Mouse (Mus musculus) embryonic fibroblast, embryonic 13.5 days (primary cell): ENCODE results near the gene Larp1. TPM values are rescaled to one million over a fixed set of nuclear protein-coding genes. Genes with fewer than 3 reads are reported as not detected.
"Not testable (repeated sequence)": the region's sequence is repeated elsewhere in the genome, so short reads cannot be mapped to it uniquely, and the experiment has no call there.

ENCODE experiments used
- H3K27ac ChIP-seq: 2 replicates; pipeline ENCODE4 v1.5.1; 2012; ENCODE audit warnings: low read length, control low read depth, inconsistent platforms; ENCODE audit not compliant: insufficient read depth
- H3K4me1 ChIP-seq: 2 replicates; pipeline ENCODE4 v1.6.1; 2011; ENCODE audit warnings: low read length; ENCODE audit not compliant: control insufficient read depth, insufficient read depth
- H3K4me3 ChIP-seq: 2 replicates; pipeline ENCODE4 v1.5.1; 2011; ENCODE audit warnings: mild to moderate bottlenecking, control low read depth, low read length; ENCODE audit not compliant: insufficient read depth
- CTCF ChIP-seq: IDR thresholded peaks from 2 replicates; pipeline ENCODE4 v1.5.1; 2011; ENCODE audit warnings: mild to moderate bottlenecking, control low read depth, low read length, moderate library complexity, borderline replicate concordance; ENCODE audit not compliant: insufficient read depth
- POLR2A ChIP-seq: IDR thresholded peaks from 2 replicates; pipeline ENCODE4 v1.6.1; 2011; ENCODE audit warnings: low read depth, mild to moderate bottlenecking, control low read depth, low read length, moderate library complexity
- polyA plus RNA-seq: library from polyadenylated mRNA; stranded (reverse); fragments of >200 nt; gene quantifications from 2 replicates; pipeline ENCODE4 v1.2.4, GENCODE M21; 2011; ENCODE audit warnings: low read depth; ENCODE audit not compliant: missing spikeins, insufficient read length

Larp1 gene
- polyA plus RNA-seq, 1 experiment = 89.9 TPM

DNA sequence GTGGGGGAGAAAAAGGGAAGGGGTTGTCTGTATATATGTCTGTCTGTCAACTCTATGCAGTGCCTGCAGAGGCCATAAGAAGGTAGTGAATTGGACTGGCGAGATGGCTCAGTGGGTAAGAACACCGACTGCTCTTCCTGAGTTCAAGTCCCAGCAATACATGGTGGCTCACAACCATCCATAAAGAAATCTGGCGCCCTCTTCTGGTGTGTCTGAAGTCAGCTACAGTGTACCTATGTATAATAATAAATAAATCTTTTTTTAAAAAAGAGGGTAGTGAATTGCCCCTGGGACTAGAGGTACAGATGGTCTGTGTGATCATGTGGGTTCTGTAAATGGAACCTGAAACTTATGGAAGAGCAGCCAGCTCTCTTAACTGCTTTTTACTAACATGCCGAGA is 37.6 kb downstream of the Larp1 start:
- Histone ChIP-seq H3K27ac (no peak overlapping the region), H3K4me3 (no peak overlapping the region), H3K4me1 (no peaks in the 10 kb centered on the region)
- no peak for TF ChIP-seq CTCF
- TF ChIP-seq POLR2A = no peak

- Histone ChIP-seq H3K4me3 (no peak overlapping the region), H3K4me1 (no peaks in the 10 kb centered on the region), H3K27ac (no peak overlapping the region)
- TF ChIP-seq POLR2A (no peak), CTCF (peak; percentile 76; the same call in 1 of the 2 replicates)
Observed at GRCm38 (mm10) chr11:58057455-58057854, 48.6 kb downstream of the Larp1 start.

- not testable (repeated sequence) for H3K4me1 ChIP-seq, H3K4me3 ChIP-seq, H3K27ac ChIP-seq
Observed at GRCm38 (mm10) chr11:58059752-58060151, 50.9 kb downstream of the Larp1 start.

GRCm38 (mm10) chr11:58061218-58061617 is 52.4 kb downstream of the Larp1 start:
- H3K4me1 ChIP-seq, H3K4me3 ChIP-seq, H3K27ac ChIP-seq: not testable (repeated sequence)

GRCm38 (mm10) chr11:58062586-58062985 is 53.7 kb downstream of the Larp1 start:
- Histone ChIP-seq H3K27ac (no peak overlapping the region), H3K4me1 (no peaks in the 10 kb centered on the region), H3K4me3 (no peak overlapping the region)
- no peak for TF ChIP-seq CTCF
- no peak for TF ChIP-seq POLR2A

DNA sequence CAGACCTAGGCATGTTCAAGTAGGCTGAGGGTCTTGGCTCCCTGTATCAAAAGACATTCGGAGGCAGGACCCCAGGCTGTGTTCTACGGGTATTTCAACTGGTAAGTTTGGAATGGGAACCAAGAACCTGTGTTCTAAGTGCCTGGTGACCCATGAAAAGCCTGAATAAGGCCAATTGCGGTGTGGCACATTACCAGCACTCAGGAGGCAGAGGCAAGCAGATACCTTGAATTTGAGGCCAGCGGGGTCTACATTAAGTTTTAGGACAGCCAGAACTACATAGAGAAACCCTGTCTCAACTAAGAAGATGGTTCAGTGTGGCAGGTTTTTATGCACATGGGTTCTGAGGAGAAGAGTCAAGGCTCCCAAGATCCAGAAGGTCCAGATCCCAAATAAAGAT is 56.2 kb downstream of the Larp1 start:
- no peak overlapping the region for H3K27ac ChIP-seq
- no peak overlapping the region for H3K4me3 ChIP-seq
- TF ChIP-seq CTCF (no peak), POLR2A (no peak)
- no peaks in the 10 kb centered on the region for H3K4me1 ChIP-seq

DNA sequence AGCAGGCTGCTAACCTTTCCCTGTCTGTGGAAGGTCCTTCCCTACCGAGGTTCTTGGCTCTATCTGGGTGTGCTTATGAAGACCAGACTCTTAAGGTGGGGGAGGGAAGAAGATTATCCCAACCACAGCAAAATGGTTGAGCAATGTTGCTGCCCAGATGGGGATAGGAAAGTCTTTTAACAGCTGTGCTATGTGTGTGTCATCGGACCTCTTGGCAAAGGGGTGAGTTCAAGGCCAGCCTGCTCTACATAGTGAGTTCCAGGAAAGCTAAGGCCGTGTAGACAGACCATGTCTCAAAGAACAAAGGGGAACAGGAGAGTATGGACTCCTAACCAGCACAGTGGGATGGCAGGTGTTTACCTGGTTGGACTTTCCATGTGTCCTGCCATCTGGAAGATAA is 64.1 kb downstream of the Larp1 start:
- TF ChIP-seq CTCF (no peak), POLR2A (no peak)
- Histone ChIP-seq H3K4me3 (no peak overlapping the region), H3K4me1 (no peaks in the 10 kb centered on the region), H3K27ac (no peak overlapping the region)

DNA sequence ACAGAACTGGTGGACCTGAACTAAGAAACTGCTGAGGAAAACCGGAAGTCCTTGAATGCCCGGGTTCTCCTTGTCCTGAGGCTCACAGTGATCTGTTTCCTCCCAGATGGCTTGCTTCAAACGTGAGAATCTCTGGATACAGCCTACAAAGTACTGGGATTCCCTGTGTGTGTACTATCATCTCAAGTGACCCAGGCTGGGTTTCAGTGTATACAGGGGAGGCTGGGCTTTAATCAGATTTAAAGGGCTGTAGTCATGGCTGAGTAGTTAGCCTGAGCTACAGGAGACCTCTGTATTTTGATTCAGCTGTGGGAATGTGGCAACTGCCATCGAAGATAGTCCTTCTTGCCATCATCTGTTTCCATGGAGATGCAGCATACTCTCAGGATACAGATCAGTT is 68.4 kb downstream of the Larp1 start:
- H3K4me1 ChIP-seq = no peaks in the 10 kb centered on the region
- no peak overlapping the region for H3K27ac ChIP-seq
- TF ChIP-seq CTCF (no peak), POLR2A (no peak)
- no peak overlapping the region for H3K4me3 ChIP-seq

DNA sequence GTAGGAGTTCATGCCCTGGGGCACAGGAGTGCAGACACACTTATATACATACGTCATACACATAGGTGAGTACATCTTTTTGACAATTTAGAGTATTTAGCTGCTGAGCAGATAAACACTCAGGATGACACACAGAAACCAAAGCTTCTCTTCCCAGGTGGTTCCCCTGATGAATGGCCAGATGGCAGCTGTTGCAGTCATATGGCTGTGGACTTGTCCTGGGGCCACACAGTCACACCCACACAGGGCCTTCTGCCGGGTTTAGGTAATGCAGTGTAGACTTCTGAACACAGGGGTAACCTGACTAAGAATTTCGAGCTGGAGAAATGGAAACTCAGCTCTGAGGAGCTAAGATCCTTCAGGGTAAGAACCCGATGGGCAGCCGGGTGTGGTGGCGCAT is 72.9 kb downstream of the Larp1 start:
- no peaks in the 10 kb centered on the region for H3K4me1 ChIP-seq

DNA sequence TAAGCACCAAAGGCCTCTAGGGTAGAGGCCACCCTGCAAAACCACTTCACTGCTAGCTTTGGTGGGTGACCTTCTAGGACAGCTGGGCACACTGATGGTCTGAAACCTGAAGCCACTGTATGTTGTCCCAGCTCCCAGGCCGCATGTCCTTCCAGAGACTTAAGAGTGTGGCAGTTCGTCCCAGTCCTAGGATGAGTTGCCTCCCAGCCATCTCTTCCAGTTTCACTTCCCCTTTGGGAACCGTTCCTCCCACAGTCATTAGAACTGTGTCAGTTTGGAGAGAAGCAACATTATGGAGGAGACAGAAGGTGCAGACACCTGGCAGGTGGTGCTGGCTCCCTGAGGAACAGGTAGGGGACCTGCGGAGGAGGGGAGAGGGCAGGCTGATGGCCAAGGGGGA is 83.7 kb downstream of the Larp1 start:
- no peak overlapping the region for H3K27ac ChIP-seq
- no peak overlapping the region for H3K4me3 ChIP-seq
- 0 out of 2 replicates have a peak, but pooled peaks cover 5% of the 10 kb centered on the region for H3K4me1 ChIP-seq
- TF ChIP-seq CTCF = no peak
- TF ChIP-seq POLR2A = no peak

More for the DNA sequence above, 72.9 kb downstream of the Larp1 start:
- H3K4me3 ChIP-seq = no peak overlapping the region
- no peak overlapping the region for H3K27ac ChIP-seq
- TF ChIP-seq CTCF (no peak), POLR2A (no peak)

DNA sequence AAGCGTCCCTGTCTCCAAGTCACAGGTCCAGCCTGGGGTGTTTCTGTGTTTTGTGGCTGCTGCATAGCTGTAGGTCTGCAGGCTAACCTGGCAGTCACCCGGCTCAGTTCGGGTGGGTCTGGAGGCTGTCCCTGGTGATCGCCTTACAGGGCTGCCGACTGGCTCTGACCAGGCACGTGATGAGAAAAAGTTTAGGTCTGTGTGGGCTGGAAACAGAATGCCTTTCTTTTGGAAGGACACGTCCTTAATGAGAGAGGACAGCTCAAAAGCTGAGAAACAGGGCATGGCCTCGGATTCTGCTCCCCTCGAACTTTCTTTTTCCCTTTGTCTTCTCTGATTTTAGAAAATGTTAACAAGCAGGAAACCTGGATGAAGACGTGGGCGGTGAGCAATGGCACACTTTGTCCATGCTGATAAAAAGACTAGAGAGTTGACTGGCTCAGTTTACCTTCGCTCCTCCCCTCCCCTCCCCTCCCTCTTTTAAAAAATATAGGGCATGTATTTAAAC is 84.2 kb downstream of the Larp1 start, which contains the start of gene Gm12248:
TSS of gene Gm12248 (minus strand) at position 114 of the 508 bp plus-strand sequence.
- Histone ChIP-seq H3K4me1 (0 out of 2 replicates have a peak, but pooled peaks cover 5% of the 10 kb centered on the region), H3K27ac (no peak within 1 kb of the TSS), H3K4me3 (peak within 1 kb of the TSS; percentile 5; the same call in 1 of the 2 replicates)
- 0 out of 2 replicates have a peak, but pooled peaks have one; percentile 32 for TF ChIP-seq POLR2A
- no peak for TF ChIP-seq CTCF
